In genomic region chr1:165655022-165655421, GRCm38 (mm10) we compare ENCODE assay signal across 8 mouse cellular contexts. TPM values are rescaled to one million over a fixed set of nuclear protein-coding genes. Genes with fewer than 3 reads are reported as not detected.
DNase-seq lines count a peak whose midpoint lies in the region; ATAC-seq and TF ChIP-seq lines count a peak whose summit lies in the region.

No protein-coding gene starts in this region.

- 0 out of 2 replicates have a peak overlapping the region, but pooled peaks have one; percentile 49 for H3K27ac ChIP-seq in heart, embryonic 10.5 days
- H3K27ac ChIP-seq in intestine, postnatal 0 days (ENCODE audit: low read depth, low read length): no peak overlapping the region
- no peak overlapping the region for H3K27ac ChIP-seq in forebrain, embryonic 12.5 days

- no peak overlapping the region for H3K4me3 ChIP-seq in heart, embryonic 10.5 days
- H3K4me3 ChIP-seq in intestine, postnatal 0 days (ENCODE audit: low read depth, low read length): no peak overlapping the region
- H3K4me3 ChIP-seq in forebrain, embryonic 12.5 days (replicated peaks): no peak overlapping the region

- peaks cover 92% of the 10 kb centered on the region for H3K36me3 ChIP-seq in heart, embryonic 10.5 days
- peaks cover 4% of the 10 kb centered on the region; the same call in 1 of the 2 replicates for H3K36me3 ChIP-seq in intestine, postnatal 0 days (ENCODE audit: control insufficient read depth, insufficient read depth)
- H3K36me3 ChIP-seq in forebrain, embryonic 12.5 days (replicated peaks): no peaks in the 10 kb centered on the region

- TF ChIP-seq CTCF in intestine, postnatal 0 days (IDR thresholded peaks at IDR 0.05; ENCODE audit: low read depth): peak; percentile 59

- no peaks in the 10 kb centered on the region for H3K27me3 ChIP-seq in heart, embryonic 10.5 days (ENCODE audit: insufficient read depth, poor library complexity, severe bottlenecking)
- H3K27me3 ChIP-seq in intestine, postnatal 0 days (replicated peaks; ENCODE audit: control insufficient read depth, insufficient read depth, low read length): no peaks in the 10 kb centered on the region
- H3K27me3 ChIP-seq in forebrain, embryonic 12.5 days: no peaks in the 10 kb centered on the region

- no peak overlapping the region for H3K4me2 ChIP-seq in intestine, postnatal 0 days (replicated peaks; ENCODE audit: low read depth)
- no peak overlapping the region for H3K4me2 ChIP-seq in forebrain, embryonic 12.5 days

- no peak for ATAC-seq in intestine, postnatal 0 days
- ATAC-seq in neutrophil, adult 5-6 weeks (ENCODE audit: extremely low read depth, insufficient number of reproducible peaks, low FRiP score, poor library complexity, severe bottlenecking): peak; percentile 51; the same call in 1 of the 2 replicates
- no peak for ATAC-seq in forebrain, embryonic 12.5 days (ENCODE audit: low FRiP score)

- H3K9ac ChIP-seq in intestine, postnatal 0 days (ENCODE audit: low read depth, low read length): no peak overlapping the region
- no peak overlapping the region for H3K9ac ChIP-seq in forebrain, embryonic 12.5 days

- no peak for DNase-seq in heart, embryonic 10.5 days (ENCODE audit: low spot score)
- DNase-seq in heart, postnatal 25 days (ENCODE audit: low spot score): no peak
- DNase-seq in ES-CJ7 (ENCODE audit: low read depth, low spot score): peak; percentile 65
- DNase-seq in right cerebral cortex, postnatal 14 days: no peak
- DNase-seq in left cerebral cortex, postnatal 4 days: no peak

- 57% methylated on average over 6 of the region's 6 CpGs for WGBS in heart, embryonic 10.5 days
- 81% methylated on average over 6 of the region's 6 CpGs for WGBS in intestine, postnatal 0 days
- 68% methylated on average over 6 of the region's 6 CpGs for WGBS in forebrain, embryonic 12.5 days

- peaks cover 38% of the 10 kb centered on the region for H3K4me1 ChIP-seq in heart, embryonic 10.5 days
- no peaks in the 10 kb centered on the region for H3K4me1 ChIP-seq in intestine, postnatal 0 days (replicated peaks; ENCODE audit: control insufficient read depth, insufficient read depth, low read length)
- H3K4me1 ChIP-seq in forebrain, embryonic 12.5 days: no peaks in the 10 kb centered on the region

- intact Hi-C loops in heart, postnatal 25 days (cut with DNase I): loop anchor here (5.0 kb wide), 1 partner anchor 297 kb away; no protein-coding TSS in a partner anchor
- intact Hi-C loops in left cerebral cortex, postnatal 4 days (cut with DNase I): no loop called here

- H3K9me3 ChIP-seq in heart, embryonic 10.5 days: no peaks in the 10 kb centered on the region
- H3K9me3 ChIP-seq in intestine, postnatal 0 days (ENCODE audit: control insufficient read depth): no peaks in the 10 kb centered on the region
- H3K9me3 ChIP-seq in forebrain, embryonic 12.5 days: no peaks in the 10 kb centered on the region

RNA-seq across cellular contexts. Expression of gene Mpzl1, which starts 20.7 kb away (rescaled TPM):
- polyA plus RNA-seq in heart, embryonic 10.5 days (2016; fragmentation: Nextera tagmentation; extraction: Ambion mirVana): 138 and 170 TPM in 2 replicates
- total RNA-seq in heart, postnatal 25 days (2021): 10 to 100 TPM; 20.8 to 20.9 TPM
- 53.3 and 56.3 TPM in 2 replicates for polyA plus RNA-seq in intestine, postnatal 0 days (2015; fragmentation: Nextera tagmentation; extraction: Ambion mirVana)
- not detected in 2 replicates for total RNA-seq in neutrophil, adult 5-6 weeks (2017)
- 10 to 100 TPM; 73.1 to 74.3 TPM for total RNA-seq in left cerebral cortex, postnatal 4 days (2021)
- polyA plus RNA-seq in forebrain, embryonic 12.5 days (2016; fragmentation: Nextera tagmentation; extraction: Ambion mirVana): 125 and 126 TPM in 2 replicates

RNA-seq across cellular contexts. Expression of gene Rcsd1, which starts 54.5 kb away (rescaled TPM):
- polyA plus RNA-seq in heart, embryonic 10.5 days (2016; fragmentation: Nextera tagmentation; extraction: Ambion mirVana): 100 and 130 TPM in 2 replicates
- total RNA-seq in heart, postnatal 25 days (2021): 10 to 100 TPM; 79.6 to 81.5 TPM
- polyA plus RNA-seq in intestine, postnatal 0 days (2015; fragmentation: Nextera tagmentation; extraction: Ambion mirVana): 11.7 and 14.2 TPM in 2 replicates
- 371 and 393 TPM in 2 replicates for total RNA-seq in neutrophil, adult 5-6 weeks (2017)
- total RNA-seq in left cerebral cortex, postnatal 4 days (2021): 1 to 10 TPM; 5.3 to 5.4 TPM
- 6.7 and 8.1 TPM in 2 replicates for polyA plus RNA-seq in forebrain, embryonic 12.5 days (2016; fragmentation: Nextera tagmentation; extraction: Ambion mirVana)

Comparison
In these comparisons a context has a peak if more than half of its experiments do, and no peak if none do; other contexts are left out.
1. RNA of gene Mpzl1, which starts 20.7 kb away (total RNA-seq): 73.1 to 74.3 TPM in left cerebral cortex, postnatal 4 days and 20.8 to 20.9 TPM in heart, postnatal 25 days; not detected in neutrophil, adult 5-6 weeks; every median in the first group is over 10 times any median in the second.
2. RNA of gene Rcsd1, which starts 54.5 kb away (total RNA-seq): 371 to 393 TPM in neutrophil, adult 5-6 weeks and 79.6 to 81.5 TPM in heart, postnatal 25 days; 5.3 to 5.4 TPM in left cerebral cortex, postnatal 4 days; every median in the first group is over 10 times any median in the second.